Mouse (Mus musculus) liver, embryonic 11.5 days (tissue): Measurements from ENCODE around the gene Psmb4. TPM values are rescaled to one million over a fixed set of nuclear protein-coding genes. Genes with fewer than 3 reads are reported as not detected.
"Not testable (repeated sequence)": the region's sequence is repeated elsewhere in the genome, so short reads cannot be mapped to it uniquely, and the experiment has no call there.

ENCODE experiments used
- ATAC-seq: fragments of 200-750 bp; cut with Nextera tagmentation; replicated peaks from 2 replicates; pipeline ENCODE4 v1.8.0; 2017; ENCODE audit warnings: moderate number of reproducible peaks, mild to moderate bottlenecking, moderate TSS enrichment, moderate library complexity; ENCODE audit not compliant: low FRiP score
- DNase-seq: peaks from one replicate; pipeline ENCODE4 v3.0.0-alpha.2; 2017; ENCODE audit warnings: low spot score
- H3K27ac ChIP-seq: fragments of 300-500 bp; sonication (generic); 2 replicates; pipeline ENCODE4 v1.5.1; 2014; ENCODE audit warnings: mild to moderate bottlenecking, low read depth, low read length, control low read depth
- H3K27me3 ChIP-seq: fragments of 300-500 bp; sonication (generic); replicated peaks from 2 replicates; pipeline ENCODE4 v1.6.1; 2014; ENCODE audit warnings: low read length, mixed read lengths; ENCODE audit not compliant: control insufficient read depth, insufficient read depth
- H3K36me3 ChIP-seq: fragments of 300-500 bp; sonication (generic); 2 replicates; pipeline ENCODE4 v1.6.1; 2014; ENCODE audit warnings: mild to moderate bottlenecking, low read length, moderate library complexity, mixed read lengths; ENCODE audit not compliant: control insufficient read depth, insufficient read depth
- H3K4me1 ChIP-seq: fragments of 300-500 bp; sonication (generic); replicated peaks from 2 replicates; pipeline ENCODE4 v1.6.1; 2014; ENCODE audit warnings: low read length, mixed read lengths; ENCODE audit not compliant: control insufficient read depth, insufficient read depth
- H3K4me2 ChIP-seq: fragments of 300-500 bp; sonication (generic); 2 replicates; pipeline ENCODE4 v1.6.1; 2014; ENCODE audit warnings: mild to moderate bottlenecking, control low read depth, moderate library complexity
- H3K4me3 ChIP-seq: fragments of 300-500 bp; sonication (generic); 2 replicates; pipeline ENCODE4 v1.5.1; 2014; ENCODE audit warnings: low read depth, low read length, control low read depth
- H3K9ac ChIP-seq: fragments of 300-500 bp; sonication (generic); 2 replicates; pipeline ENCODE4 v1.6.1; 2014; ENCODE audit warnings: low read depth, low read length, control low read depth
- H3K9me3 ChIP-seq: fragments of 300-500 bp; sonication (generic); 2 replicates; pipeline ENCODE4 v1.6.1; 2016; ENCODE audit warnings: low read length, inconsistent platforms, mixed read lengths; ENCODE audit not compliant: control insufficient read depth
- WGBS: fragments of 180-500 bp; shearing (Covaris S2); extraction: QIAGEN DNeasy Blood & Tissue Kit; methylation state at CpG from one replicate; pipeline ENCODE4 v1.1.7; 2014; 5-methylcytosine and 5-hydroxymethylcytosine counted together
- polyA plus RNA-seq: library from polyadenylated mRNA; unstranded; fragments of >200 nt; fragmentation: Nextera tagmentation; extraction: Ambion mirVana; gene quantifications from 2 replicates; pipeline ENCODE4 v1.2.1, GENCODE M21; 2014

The Psmb4 gene
- polyA plus RNA-seq, 1 experiment from 2014 or later: 342 TPM

DNA sequence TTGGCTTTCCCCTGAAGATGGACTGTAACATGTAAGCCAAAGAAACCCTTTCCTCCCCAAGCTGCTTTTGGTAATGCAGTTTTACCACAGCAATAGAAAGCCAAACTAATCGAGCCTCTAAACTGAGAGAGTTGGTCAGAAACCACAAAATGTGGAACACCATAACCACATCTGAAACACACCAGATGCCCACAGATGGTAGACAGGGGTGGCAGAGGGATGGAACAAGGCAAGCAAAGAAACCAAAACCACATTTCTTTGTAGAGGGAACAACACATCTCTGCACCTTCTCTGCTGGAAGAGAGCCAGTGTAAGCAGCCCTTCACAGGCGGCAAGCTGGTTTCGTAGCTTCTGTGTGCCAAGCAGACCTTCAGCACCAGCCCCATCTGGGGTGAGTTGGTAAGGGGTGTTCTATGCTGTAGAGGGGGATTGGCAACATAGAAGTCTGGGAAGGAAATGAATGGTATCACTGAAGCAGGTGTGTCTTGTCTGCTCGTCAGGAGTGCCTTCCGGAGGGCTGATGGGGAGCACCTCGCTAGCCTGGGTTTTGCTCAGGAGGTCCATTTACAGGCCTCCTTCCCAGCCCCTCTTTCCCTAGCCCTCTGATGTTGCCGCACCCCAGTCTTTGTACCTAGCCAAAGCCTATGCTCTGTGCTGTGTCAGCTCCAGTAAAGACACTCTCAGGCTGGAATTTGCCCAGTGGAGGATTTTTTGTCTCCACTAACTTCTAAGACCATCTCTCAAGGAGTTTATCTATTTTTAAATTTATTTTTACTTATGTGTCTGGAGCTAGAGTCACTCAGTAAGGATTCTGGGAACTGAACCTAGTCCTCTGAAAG lies 29.4 kb upstream of the Psmb4 start:
- no peak for DNase-seq
- no peak for ATAC-seq
- Histone ChIP-seq H3K4me2 (no peak overlapping the region), H3K4me1 (peaks cover 9% of the 10 kb centered on the region), H3K4me3 (no peak overlapping the region), H3K36me3 (no peaks in the 10 kb centered on the region), H3K27me3 (no peaks in the 10 kb centered on the region), H3K27ac (no peak overlapping the region), H3K9me3 (no peaks in the 10 kb centered on the region), H3K9ac (no peak overlapping the region)
- 83% methylated on average over 7 of the region's 7 CpGs for WGBS

DNA sequence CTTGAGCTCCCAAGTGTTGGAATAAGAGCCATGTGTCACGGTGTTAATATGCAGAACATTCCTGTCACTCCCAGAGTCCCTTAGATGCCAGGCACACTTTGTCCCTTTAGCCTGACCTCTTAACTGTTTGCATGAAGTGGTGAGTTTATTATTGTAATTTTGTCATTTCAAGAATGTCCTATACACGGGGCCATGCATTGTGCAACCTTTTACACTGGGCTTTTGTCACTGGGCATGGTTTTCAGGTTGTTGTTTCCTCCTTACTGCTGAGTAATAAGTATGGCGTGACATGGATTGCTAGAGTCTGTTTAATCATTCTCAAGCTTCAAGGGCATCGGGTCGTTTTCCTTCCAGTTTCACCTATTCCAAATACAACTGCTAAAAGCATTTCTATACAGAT lies 27.0 kb upstream of the Psmb4 start:
- no peak overlapping the region for H3K4me2 ChIP-seq
- no peaks in the 10 kb centered on the region for H3K36me3 ChIP-seq
- no peak overlapping the region for H3K4me3 ChIP-seq
- WGBS: 69% methylated on average over 5 of the region's 5 CpGs
- DNase-seq: no peak
- ATAC-seq: no peak
- H3K27ac ChIP-seq: no peak overlapping the region
- H3K27me3 ChIP-seq: no peaks in the 10 kb centered on the region
- H3K9ac ChIP-seq: no peak overlapping the region
- H3K4me1 ChIP-seq: peaks cover 8% of the 10 kb centered on the region
- no peaks in the 10 kb centered on the region for H3K9me3 ChIP-seq

DNA sequence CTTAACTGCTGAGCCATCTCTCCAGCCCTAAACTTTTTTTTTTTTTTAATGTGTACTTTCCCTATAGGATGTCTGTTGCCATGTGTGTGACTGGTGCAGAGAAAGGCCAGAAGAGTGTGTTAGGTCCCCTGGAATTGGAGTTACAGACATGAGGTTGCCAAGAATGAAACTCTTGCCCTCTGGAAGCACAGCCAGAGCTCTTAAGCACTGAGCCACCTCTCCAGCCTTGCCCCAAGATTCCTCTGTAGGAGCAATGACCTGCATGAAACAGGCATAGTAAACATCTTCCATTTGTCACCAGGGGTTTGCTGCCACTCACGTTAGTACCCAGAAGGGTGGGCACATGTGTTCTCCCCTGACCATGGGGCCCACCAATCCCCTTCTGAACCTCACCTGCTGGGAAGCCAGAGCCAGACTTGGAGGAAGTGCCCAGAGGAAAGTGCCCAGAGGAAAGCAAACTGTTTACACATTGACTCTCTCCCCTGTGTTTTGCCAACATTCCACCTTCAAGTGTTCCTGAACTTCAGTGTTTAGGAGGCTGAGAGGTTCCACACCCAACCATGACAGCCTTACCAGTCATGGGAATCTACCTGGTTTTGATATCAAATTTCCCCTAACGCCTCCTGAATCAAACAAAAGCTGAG lies 24.4 kb upstream of the Psmb4 start:
- H3K4me2 ChIP-seq: no peak overlapping the region
- no peaks in the 10 kb centered on the region; the same call in 1 of the 2 replicates for H3K27me3 ChIP-seq
- DNase-seq (no peak), ATAC-seq (no peak)
- H3K9me3 ChIP-seq: no peaks in the 10 kb centered on the region
- peaks cover 4% of the 10 kb centered on the region; the same call in 1 of the 2 replicates for H3K4me1 ChIP-seq
- no peak overlapping the region for H3K9ac ChIP-seq
- WGBS: 71% methylated on average over 2 of the region's 2 CpGs
- no peak overlapping the region for H3K4me3 ChIP-seq
- no peak overlapping the region for H3K27ac ChIP-seq
- no peaks in the 10 kb centered on the region for H3K36me3 ChIP-seq

DNA sequence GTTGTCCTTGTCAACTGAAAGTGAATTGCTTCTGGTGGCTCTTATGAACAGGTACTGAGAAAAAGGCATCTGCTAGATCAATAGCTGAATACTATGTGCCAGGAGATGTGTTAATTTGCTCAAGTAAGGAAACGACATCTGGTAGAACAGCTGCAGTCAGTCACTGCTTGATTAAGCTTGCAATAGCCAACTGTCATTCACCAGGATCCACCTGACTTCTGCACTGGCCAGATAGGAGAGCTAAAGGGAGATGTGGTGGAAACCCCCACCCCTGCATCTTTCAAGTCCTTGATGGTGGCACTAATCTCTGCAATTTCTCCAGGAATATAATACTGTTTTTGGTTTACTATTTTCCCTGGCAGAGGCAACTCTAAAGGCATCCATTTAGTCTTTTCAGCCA lies 19.7 kb upstream of the Psmb4 start:
- no peak overlapping the region for H3K9ac ChIP-seq
- no peak overlapping the region for H3K27ac ChIP-seq
- H3K27me3 ChIP-seq: no peaks in the 10 kb centered on the region; the same call in 1 of the 2 replicates
- H3K4me2 ChIP-seq: no peak overlapping the region
- no peak for DNase-seq
- H3K4me1 ChIP-seq: peaks cover 4% of the 10 kb centered on the region; the same call in 1 of the 2 replicates
- WGBS: 31% methylated on average over 1 of the region's 1 CpGs
- H3K36me3 ChIP-seq: no peaks in the 10 kb centered on the region
- peak; percentile 85 for ATAC-seq
- H3K4me3 ChIP-seq: no peak overlapping the region
- H3K9me3 ChIP-seq: no peaks in the 10 kb centered on the region

DNA sequence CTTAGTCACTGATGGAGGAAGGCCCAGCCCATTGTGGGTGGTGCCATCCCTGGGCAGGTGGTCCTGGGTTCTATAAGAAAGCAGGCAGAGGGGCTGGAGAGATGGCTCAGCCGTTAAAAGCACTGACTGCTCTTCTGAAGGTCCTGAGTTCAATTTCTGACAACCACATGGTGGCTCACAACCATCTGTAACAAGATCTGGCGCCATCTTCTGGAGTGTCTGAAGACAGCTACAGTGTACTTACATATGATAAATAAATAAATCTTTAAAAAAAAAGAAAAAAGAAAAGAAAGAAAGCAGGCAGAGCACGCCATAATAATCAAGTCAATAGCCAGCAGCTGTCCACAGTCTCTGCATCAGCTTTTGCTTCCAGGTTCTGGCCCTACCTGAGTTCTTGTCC lies 18.0 kb upstream of the Psmb4 start:
- DNase-seq, H3K4me3 ChIP-seq, H3K27me3 ChIP-seq, H3K9ac ChIP-seq, H3K4me2 ChIP-seq, H3K36me3 ChIP-seq, H3K27ac ChIP-seq, ATAC-seq, H3K4me1 ChIP-seq, H3K9me3 ChIP-seq: not testable (repeated sequence)
- 58% methylated on average over 3 of the region's 3 CpGs for WGBS

DNA sequence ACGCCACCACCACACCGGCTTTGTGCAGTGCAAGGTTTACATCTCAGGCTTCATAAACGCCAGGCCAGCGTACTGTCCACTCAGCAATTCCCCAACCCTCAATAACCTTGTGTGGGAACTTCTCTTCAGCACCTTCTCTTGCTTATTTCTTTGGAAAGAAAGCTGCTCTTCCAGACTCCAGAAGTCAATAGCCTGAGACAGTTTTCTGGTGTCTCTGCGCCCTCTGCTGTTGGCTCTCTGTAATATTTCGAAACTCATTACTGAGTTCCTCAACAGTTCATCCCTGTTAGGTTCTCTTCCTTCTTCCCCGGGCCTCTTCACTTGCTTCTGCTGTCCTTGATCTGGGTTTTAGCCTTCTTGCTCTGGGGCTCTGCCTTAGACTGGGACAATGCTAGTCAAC lies 16.0 kb upstream of the Psmb4 start:
- Histone ChIP-seq H3K4me2 (no peak overlapping the region), H3K36me3 (no peaks in the 10 kb centered on the region), H3K9ac (no peak overlapping the region), H3K4me1 (peaks cover 4% of the 10 kb centered on the region; the same call in 1 of the 2 replicates), H3K27me3 (no peaks in the 10 kb centered on the region; the same call in 1 of the 2 replicates), H3K27ac (no peak overlapping the region), H3K9me3 (no peaks in the 10 kb centered on the region), H3K4me3 (no peak overlapping the region)
- DNase-seq: no peak
- peak; percentile 36 for ATAC-seq
- WGBS: 24% methylated on average over 7 of the region's 7 CpGs

DNA sequence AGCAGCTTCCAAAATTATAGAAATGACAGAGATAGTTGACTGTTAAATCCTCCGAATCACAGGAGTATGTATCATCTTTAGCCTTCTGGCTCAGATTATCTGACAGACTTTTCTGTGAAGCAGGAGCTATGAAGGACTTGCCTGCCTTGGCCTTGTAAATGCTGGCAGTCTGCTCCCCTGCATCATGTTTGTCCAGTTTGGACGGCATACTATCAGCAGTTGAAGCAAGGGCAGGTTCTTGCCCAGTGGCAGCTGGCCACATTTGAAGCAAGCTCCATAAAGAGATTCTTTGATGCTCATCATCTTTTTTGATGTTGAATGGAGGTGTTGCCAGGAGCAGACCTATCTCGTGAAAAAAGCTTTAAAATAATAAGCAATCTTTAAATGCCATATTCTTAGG lies 7.3 kb upstream of the Psmb4 start:
- 65% methylated on average over 3 of the region's 3 CpGs for WGBS
- H3K4me2 ChIP-seq: no peak overlapping the region

DNA sequence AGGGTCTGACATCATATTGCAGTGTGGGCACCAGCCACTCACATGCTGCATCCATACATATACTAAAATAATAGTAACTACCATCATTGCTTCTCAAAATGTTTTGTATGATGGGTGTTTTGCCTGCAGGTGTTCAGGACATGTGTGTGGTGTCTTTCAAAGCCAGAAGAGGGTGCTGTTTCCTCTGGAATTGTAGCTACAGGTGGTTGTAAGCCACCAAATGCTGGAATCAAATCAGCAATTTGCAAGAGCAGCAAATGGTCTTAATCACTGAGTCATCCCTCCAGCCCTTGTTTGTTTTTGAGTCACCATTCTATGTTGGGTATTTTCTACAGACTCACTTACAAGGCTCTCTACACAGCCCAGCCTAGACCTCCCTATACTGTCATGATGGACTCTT lies 1.8 kb upstream of the Psmb4 start:
- ATAC-seq: no peak
- DNase-seq: no peak

More for the DNA sequence above, 7.3 kb upstream of the Psmb4 start:
- Histone ChIP-seq H3K27me3 (peaks cover 4% of the 10 kb centered on the region; the same call in 1 of the 2 replicates), H3K4me3 (no peak overlapping the region), H3K9ac (no peak overlapping the region), H3K36me3 (no peaks in the 10 kb centered on the region), H3K9me3 (no peaks in the 10 kb centered on the region), H3K27ac (no peak overlapping the region), H3K4me1 (no peaks in the 10 kb centered on the region)
- DNase-seq (no peak), ATAC-seq (no peak)

DNA sequence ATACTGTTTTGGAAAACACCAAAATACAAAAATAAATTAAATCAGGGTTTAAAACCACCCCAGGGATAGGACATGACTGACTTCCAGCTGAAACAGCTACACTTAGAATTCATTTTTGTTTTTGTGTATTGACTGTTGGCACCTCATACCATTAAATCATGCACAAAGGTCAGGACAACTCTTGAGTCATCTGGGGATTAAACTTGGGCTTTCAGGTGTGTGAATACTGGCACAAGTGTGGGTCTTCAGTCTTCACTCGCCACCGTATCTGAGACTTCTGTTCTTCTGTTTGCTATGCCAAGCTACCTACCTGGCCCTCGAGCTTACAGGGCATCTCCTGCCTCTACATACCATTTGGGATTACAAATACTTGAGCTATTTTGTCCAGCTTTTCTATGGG lies 4.2 kb downstream of the Psmb4 start:
- Histone ChIP-seq H3K4me2 (no peak overlapping the region), H3K9me3 (no peaks in the 10 kb centered on the region), H3K4me1 (peaks cover 15% of the 10 kb centered on the region), H3K9ac (no peak overlapping the region), H3K27ac (no peak overlapping the region), H3K27me3 (no peaks in the 10 kb centered on the region), H3K36me3 (peaks cover 38% of the 10 kb centered on the region), H3K4me3 (no peak overlapping the region)
- ATAC-seq (no peak), DNase-seq (no peak)
- 86% methylated on average over 3 of the region's 3 CpGs for WGBS

More for the DNA sequence above, 1.8 kb upstream of the Psmb4 start:
- Histone ChIP-seq H3K9ac (no peak overlapping the region), H3K9me3 (no peaks in the 10 kb centered on the region), H3K4me1 (peaks cover 15% of the 10 kb centered on the region), H3K36me3 (peaks cover 12% of the 10 kb centered on the region), H3K27ac (no peak overlapping the region), H3K4me2 (no peak overlapping the region), H3K27me3 (no peaks in the 10 kb centered on the region), H3K4me3 (no peak overlapping the region)
